Mouse (Mus musculus): Measurements from ENCODE around the gene Cdc42ep2. TPM values are rescaled to one million over a fixed set of nuclear protein-coding genes. Genes with fewer than 3 reads are reported as not detected.
"Not testable (repeated sequence)": the region's sequence is repeated elsewhere in the genome, so short reads cannot be mapped to it uniquely, and the experiment has no call there.

Cdc42ep2 gene
- polyA plus RNA-seq, 1 experiment, result 5.3 TPM

GRCm38 (mm10) chr19:5893282-5894001, 31.2 kb downstream of the Cdc42ep2 start:
- Histone ChIP-seq H3K4me1 (ENCODE audit: control insufficient read depth, insufficient read depth, low read length) (no peaks in the 10 kb centered on the region; the same call in 1 of the 2 replicates), H3K27ac (ENCODE audit: control insufficient read depth, insufficient read depth, low read depth, low read length, poor library complexity) (no peak overlapping the region; the same call in 1 of the 2 replicates), H3K4me3 (replicated peaks; ENCODE audit: control insufficient read depth, low read depth, low read length) (peak overlapping the region; percentile 69)
- 8% methylated on average over 31 of the region's 31 CpGs for WGBS
- no peak for TF ChIP-seq POLR2A (IDR thresholded peaks at IDR 0.05; ENCODE audit: borderline replicate concordance, control insufficient read depth, low read depth, low read length)
- TF ChIP-seq CTCF (IDR thresholded peaks at IDR 0.05; ENCODE audit: control insufficient read depth, insufficient read depth, low read length), result no peak

- WGBS, result 92% methylated on average over 13 of the region's 13 CpGs
- H3K4me1 ChIP-seq (ENCODE audit: control insufficient read depth, insufficient read depth, low read length), result no peaks in the 10 kb centered on the region; the same call in 1 of the 2 replicates
- H3K4me3 ChIP-seq (replicated peaks; ENCODE audit: control insufficient read depth, low read depth, low read length), result no peak overlapping the region
- TF ChIP-seq POLR2A (IDR thresholded peaks at IDR 0.05; ENCODE audit: borderline replicate concordance, control insufficient read depth, low read depth, low read length), result no peak
- TF ChIP-seq CTCF (IDR thresholded peaks at IDR 0.05; ENCODE audit: control insufficient read depth, insufficient read depth, low read length), result no peak
- no peak overlapping the region; the same call in 1 of the 2 replicates for H3K27ac ChIP-seq (ENCODE audit: control insufficient read depth, insufficient read depth, low read depth, low read length, poor library complexity)
Measured at GRCm38 (mm10) chr19:5892735-5893134, 31.9 kb downstream of the Cdc42ep2 start.

GRCm38 (mm10) chr19:5892262-5892661, 32.4 kb downstream of the Cdc42ep2 start:
- no peak for TF ChIP-seq CTCF (IDR thresholded peaks at IDR 0.05; ENCODE audit: control insufficient read depth, insufficient read depth, low read length)
- Histone ChIP-seq H3K4me3 (replicated peaks; ENCODE audit: control insufficient read depth, low read depth, low read length) (no peak overlapping the region), H3K4me1 (ENCODE audit: control insufficient read depth, insufficient read depth, low read length) (no peaks in the 10 kb centered on the region; the same call in 1 of the 2 replicates), H3K27ac (ENCODE audit: control insufficient read depth, insufficient read depth, low read depth, low read length, poor library complexity) (no peak overlapping the region)
- 96% methylated on average over 7 of the region's 7 CpGs for WGBS

DNA sequence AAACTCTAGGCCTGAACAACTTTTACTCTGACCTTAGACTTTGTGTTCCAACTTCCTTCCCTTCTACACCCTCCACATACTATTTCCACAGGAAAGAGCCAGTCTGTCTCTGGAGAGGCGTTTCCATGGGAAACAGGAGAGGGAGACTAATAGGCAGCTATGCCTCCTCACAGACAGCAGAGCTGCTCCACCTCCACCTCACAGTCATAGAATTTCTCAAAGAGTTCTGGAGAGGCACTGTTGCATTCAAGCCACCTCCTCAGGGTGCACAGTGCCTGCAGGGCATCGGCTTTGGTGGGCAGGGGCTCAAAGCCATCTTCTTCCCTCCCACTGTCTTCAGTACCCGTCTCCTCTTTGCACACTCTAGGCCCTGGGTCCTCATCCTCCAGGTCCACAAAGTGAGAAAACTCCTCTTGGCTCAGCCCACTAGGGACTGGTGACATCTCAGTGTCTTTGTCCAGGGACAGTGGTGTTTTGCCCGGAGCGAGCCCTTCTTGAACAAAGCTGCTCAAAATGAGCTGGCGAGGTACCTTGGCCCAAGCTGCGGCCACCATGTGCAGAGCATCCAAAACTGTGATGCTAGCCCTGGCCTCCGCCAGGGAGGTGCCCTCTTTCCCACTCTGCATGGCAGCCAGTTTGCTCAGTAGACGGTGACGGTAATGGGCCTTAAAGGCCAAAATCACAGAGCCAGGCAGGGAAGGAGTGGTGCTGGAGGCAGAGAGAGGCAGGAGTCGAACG, 32.9 kb downstream of the Cdc42ep2 start:
- no peak for TF ChIP-seq POLR2A (IDR thresholded peaks at IDR 0.05; ENCODE audit: borderline replicate concordance, control insufficient read depth, low read depth, low read length)
- no peak for TF ChIP-seq CTCF (IDR thresholded peaks at IDR 0.05; ENCODE audit: control insufficient read depth, insufficient read depth, low read length)
- WGBS, result 92% methylated on average over 12 of the region's 12 CpGs
- H3K4me1 ChIP-seq (ENCODE audit: control insufficient read depth, insufficient read depth, low read length), result no peaks in the 10 kb centered on the region; the same call in 1 of the 2 replicates

DNA sequence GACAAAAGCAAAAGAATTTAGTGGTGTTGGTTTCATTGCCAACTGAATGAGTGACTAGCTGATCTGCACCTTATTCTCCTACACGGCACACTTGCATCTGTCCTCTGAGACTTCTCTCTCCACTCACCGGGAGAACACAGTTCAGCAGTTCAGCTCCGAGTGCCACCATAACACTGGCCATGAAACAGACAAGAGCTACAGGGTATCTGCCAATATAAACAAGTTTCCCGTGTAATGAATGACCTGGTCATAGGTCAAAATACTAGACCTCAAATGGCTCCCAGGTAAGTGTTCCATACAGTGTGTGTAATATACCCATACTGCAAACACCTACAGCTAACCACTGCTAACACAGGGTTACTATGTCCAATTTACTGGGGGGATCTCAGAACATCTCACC, 35.4 kb downstream of the Cdc42ep2 start:
- 86% methylated on average over 4 of the region's 4 CpGs for whole genome bisulfite sequencing
- no peak overlapping the region for H3K27ac ChIP-seq (ENCODE audit: control insufficient read depth, insufficient read depth, low read depth, low read length, poor library complexity)
- TF ChIP-seq CTCF (IDR thresholded peaks at IDR 0.05; ENCODE audit: control insufficient read depth, insufficient read depth, low read length) (no peak), POLR2A (IDR thresholded peaks at IDR 0.05; ENCODE audit: borderline replicate concordance, control insufficient read depth, low read depth, low read length) (no peak)
- no peak overlapping the region for H3K4me3 ChIP-seq (replicated peaks; ENCODE audit: control insufficient read depth, low read depth, low read length)
- no peaks in the 10 kb centered on the region; the same call in 1 of the 2 replicates for H3K4me1 ChIP-seq (ENCODE audit: control insufficient read depth, insufficient read depth, low read length)

More for the DNA sequence above, 32.9 kb downstream of the Cdc42ep2 start:
- Histone ChIP-seq H3K4me3 (replicated peaks; ENCODE audit: control insufficient read depth, low read depth, low read length) (no peak overlapping the region), H3K27ac (ENCODE audit: control insufficient read depth, insufficient read depth, low read depth, low read length, poor library complexity) (no peak overlapping the region)

- Histone ChIP-seq H3K27ac (ENCODE audit: control insufficient read depth, insufficient read depth, low read depth, low read length, poor library complexity) (peak overlapping the region; percentile 31; the same call in 1 of the 2 replicates), H3K4me1 (ENCODE audit: control insufficient read depth, insufficient read depth, low read length) (no peaks in the 10 kb centered on the region; the same call in 1 of the 2 replicates), H3K4me3 (replicated peaks; ENCODE audit: control insufficient read depth, low read depth, low read length) (no peak overlapping the region)
- TF ChIP-seq POLR2A (IDR thresholded peaks at IDR 0.05; ENCODE audit: borderline replicate concordance, control insufficient read depth, low read depth, low read length), result no peak
- TF ChIP-seq CTCF (IDR thresholded peaks at IDR 0.05; ENCODE audit: control insufficient read depth, insufficient read depth, low read length), result no peak
- WGBS, result 27% methylated on average over 3 of the region's 3 CpGs
Measured at GRCm38 (mm10) chr19:5887234-5887815, 37.3 kb downstream of the Cdc42ep2 start.

- TF ChIP-seq CTCF (IDR thresholded peaks at IDR 0.05; ENCODE audit: control insufficient read depth, insufficient read depth, low read length), result peak; percentile 22; the same call in 1 of the 2 replicates
- TF ChIP-seq POLR2A (IDR thresholded peaks at IDR 0.05; ENCODE audit: borderline replicate concordance, control insufficient read depth, low read depth, low read length), result no peak
- Histone ChIP-seq H3K4me3 (replicated peaks; ENCODE audit: control insufficient read depth, low read depth, low read length) (no peak overlapping the region), H3K4me1 (ENCODE audit: control insufficient read depth, insufficient read depth, low read length) (no peaks in the 10 kb centered on the region; the same call in 1 of the 2 replicates), H3K27ac (ENCODE audit: control insufficient read depth, insufficient read depth, low read depth, low read length, poor library complexity) (no peak overlapping the region)
- WGBS, result 68% methylated on average over 4 of the region's 4 CpGs
Measured at GRCm38 (mm10) chr19:5885838-5886237, 38.8 kb downstream of the Cdc42ep2 start.

DNA sequence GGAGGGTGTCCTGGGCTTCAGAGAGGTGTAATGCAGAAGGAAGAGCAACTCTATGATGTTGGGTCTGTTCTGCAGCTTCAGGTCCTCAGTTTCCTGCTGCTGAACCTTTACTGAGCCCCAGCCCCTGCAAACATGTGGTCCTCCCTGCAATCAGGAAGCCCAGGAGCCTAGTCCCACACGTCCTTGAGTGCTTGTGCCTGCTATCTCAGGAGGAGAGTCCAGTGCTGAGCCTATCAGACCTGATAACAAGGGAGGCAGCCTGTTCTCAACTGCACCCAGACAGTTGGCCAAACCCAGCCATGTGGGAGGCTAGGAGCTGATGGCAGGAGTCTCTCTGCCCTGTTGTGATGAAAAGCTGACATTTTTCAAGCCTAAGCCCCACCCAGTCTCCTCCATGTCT, 40.7 kb downstream of the Cdc42ep2 start:
- Histone ChIP-seq H3K4me1 (ENCODE audit: control insufficient read depth, insufficient read depth, low read length) (no peaks in the 10 kb centered on the region; the same call in 1 of the 2 replicates), H3K4me3 (replicated peaks; ENCODE audit: control insufficient read depth, low read depth, low read length) (no peak overlapping the region), H3K27ac (ENCODE audit: control insufficient read depth, insufficient read depth, low read depth, low read length, poor library complexity) (no peak overlapping the region)
- WGBS, result 61% methylated on average over 1 of the region's 1 CpGs
- TF ChIP-seq POLR2A (IDR thresholded peaks at IDR 0.05; ENCODE audit: borderline replicate concordance, control insufficient read depth, low read depth, low read length) (no peak), CTCF (IDR thresholded peaks at IDR 0.05; ENCODE audit: control insufficient read depth, insufficient read depth, low read length) (no peak)

GRCm38 (mm10) chr19:5882079-5882478, 42.5 kb downstream of the Cdc42ep2 start:
- H3K4me1 ChIP-seq (ENCODE audit: control insufficient read depth, insufficient read depth, low read length); H3K4me3 ChIP-seq (replicated peaks; ENCODE audit: control insufficient read depth, low read depth, low read length): not testable (repeated sequence)
- WGBS, result 19% methylated on average over 5 of the region's 5 CpGs
- peak overlapping the region; percentile 56 for H3K27ac ChIP-seq (ENCODE audit: control insufficient read depth, insufficient read depth, low read depth, low read length, poor library complexity)

Measured in bone marrow, adult 2 months (tissue).